Mouse (Mus musculus): Measurements from ENCODE around the gene Agxt2.

DNA sequence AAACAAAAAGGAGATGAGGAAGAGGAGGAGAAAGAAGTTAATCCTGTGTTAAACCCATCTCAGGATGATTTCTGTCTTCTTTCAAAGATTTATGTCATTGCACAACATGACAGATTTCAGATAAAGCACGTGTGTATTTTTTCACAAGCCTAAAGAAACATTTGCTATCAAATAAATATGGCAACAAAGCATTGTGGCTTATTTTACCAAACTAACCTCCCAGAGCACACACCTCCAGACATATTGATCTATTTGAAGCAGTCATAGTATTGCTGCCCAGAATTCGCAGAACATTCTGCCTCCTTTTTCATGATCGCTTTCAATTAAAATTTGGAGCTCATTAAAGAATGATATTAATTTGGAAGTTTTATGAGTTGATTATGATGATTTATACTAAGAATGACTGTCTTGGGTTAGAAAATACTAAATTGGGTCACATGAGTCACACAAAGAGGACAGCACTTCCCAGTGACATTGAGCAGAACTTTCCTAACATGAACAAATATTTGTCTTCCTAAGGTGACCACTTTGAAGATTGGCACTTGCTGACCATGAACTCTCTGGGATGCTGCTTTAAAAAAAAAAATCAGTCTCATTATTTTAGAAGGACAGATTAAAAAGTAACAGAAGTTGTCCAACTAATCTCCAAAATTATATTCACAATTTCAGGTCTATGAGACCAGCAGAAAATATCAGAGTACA is 21.6 kb downstream of the Agxt2 start:
- TF ChIP-seq CTCF (IDR thresholded peaks at IDR 0.05; ENCODE audit: low read depth) (no peak), EP300 (optimal IDR thresholded peaks at IDR 0.05) (no peak)

Measured in stomach, postnatal 0 days (tissue).